Mouse (Mus musculus): ENCODE data around the gene Ralgapb. TPM values are rescaled to one million over a fixed set of nuclear protein-coding genes. Genes with fewer than 3 reads are reported as not detected.
"Not testable (repeated sequence)": the region's sequence is repeated elsewhere in the genome, so short reads cannot be mapped to it uniquely, and the experiment has no call there.

Ralgapb gene
- polyA plus RNA-seq, 1 experiment from 2014 or later, result 15.0 TPM

- WGBS, result 2% methylated on average over 36 of the region's 36 CpGs
- peak within 1 kb of the TSS; percentile 23 for H3K4me3 ChIP-seq (replicated peaks)
- ATAC-seq, result peak; percentile 52; the same call in 1 of the 2 replicates
- peaks cover 25% of the 10 kb centered on the region for H3K27me3 ChIP-seq (replicated peaks)
- H3K9me3 ChIP-seq, result no peaks in the 10 kb centered on the region
- peak within 1 kb of the TSS; percentile 57 for H3K4me2 ChIP-seq (replicated peaks)
- H3K4me1 ChIP-seq (replicated peaks), result peaks cover 5% of the 10 kb centered on the region; the same call in 1 of the 2 replicates
- H3K27ac ChIP-seq, result no peak within 1 kb of the TSS
- no peaks in the 10 kb centered on the region for H3K36me3 ChIP-seq
- peak within 1 kb of the TSS; percentile 14; the same call in 1 of the 2 replicates for H3K9ac ChIP-seq
Measured at GRCm38 (mm10) chr2:158375443-158376122, 34.1 kb upstream of the Ralgapb start, which contains the start of gene Snhg11. Gene Snhg11, plus strand, starts transcription at chr2:158375638.

GRCm38 (mm10) chr2:158376123-158376687 lies 33.4 kb upstream of the Ralgapb start:
- H3K9me3 ChIP-seq, result no peaks in the 10 kb centered on the region
- WGBS, result 32% methylated on average over 12 of the region's 12 CpGs
- no peak for ATAC-seq
- H3K27ac ChIP-seq, result no peak overlapping the region
- H3K4me1 ChIP-seq (replicated peaks), result peaks cover 5% of the 10 kb centered on the region; the same call in 1 of the 2 replicates
- H3K9ac ChIP-seq, result no peak overlapping the region
- peaks cover 25% of the 10 kb centered on the region for H3K27me3 ChIP-seq (replicated peaks)
- H3K4me2 ChIP-seq (replicated peaks), result peak overlapping the region; percentile 57
- H3K36me3 ChIP-seq, result no peaks in the 10 kb centered on the region
- peak overlapping the region; percentile 23 for H3K4me3 ChIP-seq (replicated peaks)

- WGBS, result 71% methylated on average over 7 of the region's 7 CpGs
- no peak for ATAC-seq
- Histone ChIP-seq H3K4me2 (replicated peaks) (no peak overlapping the region), H3K9me3 (no peaks in the 10 kb centered on the region), H3K4me3 (replicated peaks) (no peak overlapping the region), H3K27me3 (replicated peaks) (peaks cover 25% of the 10 kb centered on the region), H3K9ac (no peak overlapping the region), H3K4me1 (replicated peaks) (peaks cover 5% of the 10 kb centered on the region; the same call in 1 of the 2 replicates), H3K27ac (no peak overlapping the region), H3K36me3 (no peaks in the 10 kb centered on the region)
Measured at GRCm38 (mm10) chr2:158376798-158377197, 32.9 kb upstream of the Ralgapb start.

- WGBS, result 84% methylated on average over 1 of the region's 1 CpGs
- no peaks in the 10 kb centered on the region for H3K9me3 ChIP-seq
- no peak overlapping the region for H3K27ac ChIP-seq
- H3K4me2 ChIP-seq (replicated peaks), result no peak overlapping the region
- no peak overlapping the region for H3K4me3 ChIP-seq (replicated peaks)
- no peak for ATAC-seq
- H3K27me3 ChIP-seq (replicated peaks), result peaks cover 25% of the 10 kb centered on the region
- H3K9ac ChIP-seq, result no peak overlapping the region
- H3K4me1 ChIP-seq (replicated peaks), result peaks cover 5% of the 10 kb centered on the region; the same call in 1 of the 2 replicates
- H3K36me3 ChIP-seq, result no peaks in the 10 kb centered on the region
Measured at GRCm38 (mm10) chr2:158377811-158378210, 31.8 kb upstream of the Ralgapb start.

- no peaks in the 10 kb centered on the region for H3K9me3 ChIP-seq
- 46% methylated on average over 13 of the region's 13 CpGs for WGBS
- no peak overlapping the region for H3K9ac ChIP-seq
- H3K4me1 ChIP-seq (replicated peaks), result peaks cover 5% of the 10 kb centered on the region; the same call in 1 of the 2 replicates
- H3K4me2 ChIP-seq (replicated peaks), result no peak overlapping the region
- H3K36me3 ChIP-seq, result no peaks in the 10 kb centered on the region
- peaks cover 21% of the 10 kb centered on the region for H3K27me3 ChIP-seq (replicated peaks)
- H3K27ac ChIP-seq, result no peak overlapping the region
- peak; percentile 57; the same call in 1 of the 2 replicates for ATAC-seq
- H3K4me3 ChIP-seq (replicated peaks), result no peak overlapping the region
Measured at GRCm38 (mm10) chr2:158379354-158380078, 30.1 kb upstream of the Ralgapb start.

- ATAC-seq, result no peak
- no peak overlapping the region for H3K4me2 ChIP-seq (replicated peaks)
- no peak overlapping the region for H3K27ac ChIP-seq
- H3K27me3 ChIP-seq (replicated peaks), result no peaks in the 10 kb centered on the region
- H3K4me1 ChIP-seq (replicated peaks), result no peaks in the 10 kb centered on the region
- 33% methylated on average over 8 of the region's 8 CpGs for WGBS
- H3K36me3 ChIP-seq, result no peaks in the 10 kb centered on the region
- no peak overlapping the region for H3K9ac ChIP-seq
- H3K9me3 ChIP-seq, result no peaks in the 10 kb centered on the region
- no peak overlapping the region for H3K4me3 ChIP-seq (replicated peaks)
Measured at GRCm38 (mm10) chr2:158386072-158386471, 23.6 kb upstream of the Ralgapb start.

GRCm38 (mm10) chr2:158389421-158389820 lies 20.2 kb upstream of the Ralgapb start:
- ATAC-seq, result no peak
- H3K9me3 ChIP-seq, result no peaks in the 10 kb centered on the region
- H3K4me2 ChIP-seq (replicated peaks), result no peak overlapping the region
- no peaks in the 10 kb centered on the region for H3K36me3 ChIP-seq
- H3K27ac ChIP-seq, result no peak overlapping the region
- no peak overlapping the region for H3K9ac ChIP-seq
- no peak overlapping the region for H3K4me3 ChIP-seq (replicated peaks)
- H3K4me1 ChIP-seq (replicated peaks), result no peaks in the 10 kb centered on the region
- 90% methylated on average over 7 of the region's 7 CpGs for WGBS
- no peaks in the 10 kb centered on the region for H3K27me3 ChIP-seq (replicated peaks)

GRCm38 (mm10) chr2:158396369-158396768 lies 13.3 kb upstream of the Ralgapb start:
- Histone ChIP-seq H3K9me3 (no peaks in the 10 kb centered on the region), H3K9ac (no peak overlapping the region), H3K4me3 (replicated peaks) (no peak overlapping the region), H3K36me3 (no peaks in the 10 kb centered on the region), H3K27ac (no peak overlapping the region), H3K4me1 (replicated peaks) (no peaks in the 10 kb centered on the region), H3K27me3 (replicated peaks) (no peaks in the 10 kb centered on the region), H3K4me2 (replicated peaks) (no peak overlapping the region)
- WGBS, result 86% methylated on average over 6 of the region's 6 CpGs
- ATAC-seq, result no peak

GRCm38 (mm10) chr2:158397140-158397539 lies 12.5 kb upstream of the Ralgapb start:
- H3K4me1 ChIP-seq (replicated peaks); H3K9ac ChIP-seq; H3K4me3 ChIP-seq (replicated peaks); H3K4me2 ChIP-seq (replicated peaks); H3K27me3 ChIP-seq (replicated peaks); H3K9me3 ChIP-seq; H3K27ac ChIP-seq; H3K36me3 ChIP-seq: not testable (repeated sequence)
- 52% methylated on average over 13 of the region's 13 CpGs for WGBS
- ATAC-seq, result peak; percentile 77

- Histone ChIP-seq H3K4me1 (replicated peaks) (no peaks in the 10 kb centered on the region), H3K4me2 (replicated peaks) (no peak overlapping the region), H3K27ac (no peak overlapping the region), H3K9me3 (no peaks in the 10 kb centered on the region), H3K4me3 (replicated peaks) (no peak overlapping the region), H3K36me3 (no peaks in the 10 kb centered on the region), H3K9ac (no peak overlapping the region), H3K27me3 (replicated peaks) (no peaks in the 10 kb centered on the region)
- no peak for ATAC-seq
- 82% methylated on average over 7 of the region's 7 CpGs for WGBS
Measured at GRCm38 (mm10) chr2:158402915-158403314, 6.7 kb upstream of the Ralgapb start.

GRCm38 (mm10) chr2:158408997-158409594 lies 552 bp upstream of the Ralgapb start:
- Histone ChIP-seq H3K9me3 (no peaks in the 10 kb centered on the region), H3K27ac (no peak overlapping the region), H3K27me3 (replicated peaks) (no peaks in the 10 kb centered on the region), H3K4me3 (replicated peaks) (peak overlapping the region; percentile 87), H3K9ac (peak overlapping the region; percentile 30), H3K36me3 (no peaks in the 10 kb centered on the region), H3K4me2 (replicated peaks) (peak overlapping the region; percentile 64), H3K4me1 (replicated peaks) (peaks cover 6% of the 10 kb centered on the region; the same call in 1 of the 2 replicates)
- 20% methylated on average over 14 of the region's 14 CpGs for WGBS
- ATAC-seq, result no peak

Measured in intestine, embryonic 15.5 days (tissue).